Mouse (Mus musculus) gastrocnemius, adult 8-10 months (tissue): ENCODE data around the gene Iqcc. TPM values are rescaled to one million over a fixed set of nuclear protein-coding genes. Genes with fewer than 3 reads are reported as not detected.

Experiments
- DNase-seq, 2 experiments: peaks; one replicate each; pipeline ENCODE4 v3.0.0; 2022; ENCODE audit warnings: low spot score in 2 of 2
- total RNA-seq, 4 experiments: library from RNA; stranded (reverse); gene quantifications; 2 replicates each; pipeline ENCODE4 v1.2.4; 2022

The Iqcc gene
- total RNA-seq, 4 experiments from 2014 or later = 7.3 to 11.4 (median 8.7) TPM

DNA sequence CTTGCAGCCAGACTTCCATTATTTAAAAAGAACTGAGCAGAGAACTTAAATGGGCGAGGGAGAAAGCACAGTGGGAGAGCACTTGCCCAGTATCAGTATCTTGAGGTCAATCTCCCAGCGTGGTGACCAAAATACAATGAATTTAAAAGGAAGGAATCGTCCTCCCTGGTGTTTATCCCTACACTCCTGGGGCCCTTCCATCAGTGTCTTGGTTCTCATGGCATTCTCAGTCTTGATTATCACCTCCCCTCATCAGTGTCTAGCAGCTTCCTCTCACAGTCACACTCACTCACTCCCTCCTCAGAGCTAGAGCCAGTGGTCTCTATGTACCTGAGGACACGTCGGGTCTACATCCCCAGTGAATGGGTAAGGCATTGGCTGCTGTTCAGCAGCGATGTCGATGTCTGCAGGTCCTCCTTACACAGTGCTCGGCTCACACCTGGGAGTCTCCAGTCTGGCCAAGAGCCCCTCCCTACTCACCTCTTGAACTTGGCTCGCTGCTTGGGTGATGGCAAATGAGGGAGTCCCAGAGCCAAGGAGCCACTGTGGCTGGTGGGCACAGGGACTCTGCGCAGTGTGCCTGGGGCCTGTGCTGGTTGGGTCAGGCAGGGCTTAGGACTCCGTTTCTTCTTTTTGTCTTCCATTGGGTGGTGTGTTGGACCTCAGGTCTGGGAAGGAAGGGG, 3.4 kb upstream of the Iqcc start:
- no peak for DNase-seq

- no peak for DNase-seq
Measured at GRCm38 (mm10) chr4:129621283-129621841, 2.5 kb upstream of the Iqcc start.

DNA sequence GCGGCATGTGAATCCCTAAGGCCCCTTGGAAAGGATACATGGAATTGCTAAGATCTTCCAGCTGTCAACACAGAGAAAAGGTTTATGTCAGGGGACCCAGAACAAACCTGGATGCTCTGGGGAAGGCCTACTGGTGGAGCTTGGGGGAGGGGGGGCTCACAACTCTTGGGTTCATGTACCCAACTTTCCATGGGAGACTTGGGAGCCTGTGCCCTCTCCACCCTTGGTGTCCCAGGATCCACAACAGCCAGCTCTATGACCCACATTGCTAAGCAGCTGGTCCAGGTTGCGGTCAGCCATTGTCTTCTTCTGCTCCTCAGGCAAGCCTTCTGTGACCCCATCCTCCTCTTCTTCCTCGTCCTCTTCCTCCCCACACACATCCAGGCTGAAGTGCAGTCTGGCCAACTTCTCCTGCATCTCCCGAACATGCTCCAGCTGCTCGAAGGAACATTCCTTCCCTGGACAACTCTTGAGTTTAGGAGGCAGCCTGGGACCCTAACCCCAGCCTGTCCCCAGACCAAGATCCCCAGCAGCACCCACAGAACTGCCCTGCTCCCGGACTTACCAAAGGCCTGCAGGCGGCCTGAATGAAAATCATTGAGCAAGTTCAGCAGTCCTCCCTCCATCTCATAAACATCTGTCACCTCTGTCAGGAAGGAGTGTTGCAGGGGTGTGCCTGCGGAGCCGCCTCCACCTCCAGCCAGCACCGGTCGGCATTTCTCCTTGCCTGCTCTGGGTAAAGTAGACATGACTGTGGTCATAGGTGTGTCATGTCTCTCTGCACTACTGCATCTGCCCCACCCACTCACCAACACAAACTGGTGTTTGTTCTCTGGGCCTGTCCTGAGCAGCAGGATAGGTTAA, 1.8 kb upstream of the Iqcc start:
- DNase-seq = no peak

GRCm38 (mm10) chr4:129618031-129618430, 868 bp downstream of the Iqcc start:
- no peak for DNase-seq

DNA sequence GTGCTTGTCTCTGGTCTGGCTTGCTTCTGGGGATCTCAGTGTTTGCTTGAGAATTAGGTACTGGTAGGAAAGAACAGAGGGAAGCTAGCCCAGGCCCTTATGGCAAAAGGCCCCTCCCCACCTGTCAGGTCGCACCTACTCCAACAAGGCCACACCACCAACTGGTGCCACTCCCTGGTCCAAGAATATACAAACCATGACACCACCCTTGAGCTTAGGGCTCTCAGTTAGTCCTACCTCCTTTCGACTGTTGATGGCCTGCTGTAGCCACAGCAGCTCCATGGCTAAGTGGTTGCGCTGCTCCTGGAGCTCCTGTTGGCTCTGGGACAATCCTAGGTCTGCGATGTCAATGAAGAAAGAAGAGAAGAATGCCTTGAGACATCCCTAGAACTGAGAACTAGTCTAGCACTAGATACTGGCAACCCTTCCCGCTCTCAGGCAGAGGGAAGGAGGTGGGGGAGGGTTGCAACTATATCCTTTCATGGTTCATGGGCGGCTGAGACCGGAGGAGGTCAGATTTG, 1.7 kb downstream of the Iqcc start:
- DNase-seq = no peak

GRCm38 (mm10) chr4:129616631-129617030, 2.3 kb downstream of the Iqcc start:
- no peak for DNase-seq

- DNase-seq = no peak
Measured at GRCm38 (mm10) chr4:129615801-129616290, 3.1 kb downstream of the Iqcc start.

- no peak for DNase-seq
Measured at GRCm38 (mm10) chr4:129614093-129614492, 4.8 kb downstream of the Iqcc start, which contains the start of gene Dcdc2b. Gene Dcdc2b, minus strand, starts transcription at chr4:129614257.

GRCm38 (mm10) chr4:129610472-129610871, 8.4 kb downstream of the Iqcc start:
- DNase-seq = no peak

- DNase-seq = no peak
Measured at GRCm38 (mm10) chr4:129610026-129610425, 8.9 kb downstream of the Iqcc start.

- no peak for DNase-seq
Measured at GRCm38 (mm10) chr4:129609139-129609631, 9.7 kb downstream of the Iqcc start.

- DNase-seq = peak; percentile 36 to 64
Measured at GRCm38 (mm10) chr4:129608426-129609025, 10.4 kb downstream of the Iqcc start.

DNA sequence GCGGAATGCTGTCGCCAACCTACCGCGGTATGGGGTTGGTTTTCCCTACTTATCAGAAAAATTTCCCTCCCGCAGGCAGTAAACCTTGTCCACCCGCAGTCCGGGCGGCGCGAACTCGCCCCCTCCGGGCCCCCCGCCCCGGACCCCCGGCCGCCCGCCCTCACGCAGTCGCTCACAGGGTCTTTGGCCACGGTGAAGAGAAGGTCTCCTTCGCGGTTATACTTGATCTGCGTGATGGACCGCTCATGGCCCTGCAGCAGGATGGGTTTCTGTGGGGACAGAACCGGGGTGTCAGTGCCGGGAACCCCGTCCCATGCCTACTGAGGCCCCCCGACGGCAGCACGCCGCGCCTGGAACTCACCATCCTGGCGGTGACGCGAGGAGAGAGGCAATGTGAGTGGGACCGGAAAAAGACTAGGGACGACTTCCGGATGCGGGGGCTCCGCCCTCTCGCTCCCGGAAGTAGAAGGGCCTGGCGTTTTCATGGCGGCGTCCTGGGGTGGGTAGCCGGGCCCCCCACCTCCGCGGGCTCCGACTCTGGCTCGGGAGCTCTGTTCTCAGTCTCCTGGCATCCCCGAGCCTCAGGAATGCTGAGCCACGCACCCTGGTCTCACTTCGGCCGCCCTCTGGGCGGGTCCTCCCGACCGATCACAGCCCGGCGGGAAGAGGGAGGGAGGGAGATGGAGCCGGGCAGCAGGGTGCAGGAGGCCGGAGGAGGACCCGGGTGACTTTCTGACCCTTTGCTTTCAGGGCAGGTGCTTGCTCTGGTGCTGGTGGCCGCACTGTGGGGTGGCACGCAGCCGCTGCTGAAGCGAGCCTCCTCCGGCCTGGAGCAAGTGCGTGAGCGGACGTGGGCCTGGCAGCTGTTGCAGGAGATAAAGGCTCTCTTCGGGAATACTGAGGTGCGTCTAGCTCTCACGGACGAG, 18.4 kb downstream of the Iqcc start, which contains the start of the genes Eif3i and Tmem234:
TSS of gene Eif3i (minus strand) at position 416 of the 926 bp plus-strand sequence.
TSS of gene Tmem234 (plus strand) at position 436 of the 926 bp plus-strand sequence.
- peak; percentile 67 to 72 for DNase-seq

DNA sequence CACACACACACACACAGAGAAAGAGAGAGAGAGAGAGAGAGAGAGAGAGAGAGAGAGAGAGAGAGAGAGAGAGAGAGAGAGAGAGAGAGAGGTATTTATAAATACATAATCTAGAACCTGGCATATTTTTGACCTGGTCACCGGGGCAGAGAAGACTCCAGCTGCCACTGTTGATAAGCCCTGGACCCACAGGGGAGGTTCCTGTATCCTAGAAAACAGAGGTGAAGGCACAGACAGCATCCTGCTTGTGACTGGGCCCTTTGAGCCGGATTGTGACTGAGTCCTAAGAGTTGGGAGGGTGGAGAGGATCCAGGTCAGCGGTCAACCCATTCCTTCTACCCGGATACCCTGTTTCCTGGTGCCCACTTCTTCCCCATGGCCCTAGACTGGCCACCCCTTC, 30.0 kb downstream of the Iqcc start:
- DNase-seq = no peak

DNA sequence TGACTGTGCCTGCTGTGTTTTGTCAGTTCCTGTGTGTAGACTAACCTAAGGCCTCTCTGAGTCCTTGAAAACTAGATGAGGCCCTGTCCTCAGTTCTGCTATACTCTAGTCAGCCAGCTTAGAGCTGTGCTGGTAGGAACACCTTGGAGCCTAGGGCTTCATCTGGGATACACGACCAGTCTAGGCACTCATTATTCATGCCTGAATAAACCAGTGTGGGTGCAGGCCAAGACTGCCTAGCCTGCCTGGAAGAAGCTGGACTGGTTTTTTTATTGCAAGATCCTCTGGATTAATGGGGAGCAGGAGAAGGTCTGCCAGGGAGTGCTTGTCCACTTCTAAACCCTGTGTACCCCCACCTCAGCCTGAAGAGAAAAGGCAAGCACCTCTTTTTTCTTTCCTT, 32.0 kb downstream of the Iqcc start:
- DNase-seq = no peak

DNA sequence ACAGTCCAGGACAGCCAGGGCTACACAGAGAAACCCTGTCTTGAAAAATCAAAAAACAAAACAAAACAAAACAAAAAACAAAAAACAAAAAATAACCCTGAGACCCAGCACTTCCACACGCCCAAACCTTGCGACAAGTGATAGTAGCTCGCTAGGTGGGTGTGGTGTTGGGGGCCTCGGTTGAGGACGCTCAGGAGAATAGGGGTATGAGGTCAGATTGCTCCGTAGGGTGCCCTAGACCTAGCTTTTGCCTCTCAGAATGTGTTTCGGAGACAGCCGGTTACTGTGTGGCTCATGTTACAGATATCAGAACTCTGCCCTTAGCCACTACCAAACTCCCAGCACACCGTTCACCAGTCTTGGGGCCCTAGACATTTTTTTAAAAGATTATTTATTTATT, 33.1 kb downstream of the Iqcc start:
- DNase-seq = no peak

DNA sequence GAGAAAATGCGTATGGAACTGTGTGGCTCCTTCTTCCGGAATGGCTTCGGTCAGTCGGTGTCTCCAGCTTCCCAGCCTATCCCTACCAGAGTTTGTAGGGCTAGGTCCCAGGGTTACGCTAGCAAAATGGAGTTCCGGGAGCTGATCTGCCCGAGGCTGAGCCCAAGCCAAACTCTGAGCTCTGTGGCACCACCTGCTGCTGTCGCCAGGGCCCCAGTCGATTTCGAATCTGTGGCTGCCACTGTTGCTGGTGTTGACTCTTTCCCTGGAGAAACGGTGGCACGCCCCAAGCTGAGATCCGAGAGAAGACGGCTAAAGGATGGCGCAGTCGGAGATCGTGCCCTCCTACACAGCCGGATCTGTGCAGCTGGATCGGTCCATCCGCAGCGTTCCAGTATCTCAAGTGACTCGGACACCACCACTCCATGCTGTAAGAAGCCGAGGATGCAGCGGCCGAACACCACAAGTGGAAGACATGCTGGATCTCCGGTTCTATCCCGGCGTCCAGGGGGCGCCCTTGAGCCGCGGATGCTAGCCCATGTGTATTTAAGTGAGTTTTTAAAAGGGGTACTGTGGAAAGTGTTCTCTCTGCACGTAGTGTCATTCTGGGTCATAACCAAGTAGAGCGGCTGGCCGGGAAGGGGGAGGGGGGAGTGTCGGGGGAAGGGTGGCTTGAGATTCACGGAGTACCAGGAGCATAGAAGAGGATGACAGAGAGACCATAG, 33.9 kb downstream of the Iqcc start:
- DNase-seq = peak; percentile 78

DNA sequence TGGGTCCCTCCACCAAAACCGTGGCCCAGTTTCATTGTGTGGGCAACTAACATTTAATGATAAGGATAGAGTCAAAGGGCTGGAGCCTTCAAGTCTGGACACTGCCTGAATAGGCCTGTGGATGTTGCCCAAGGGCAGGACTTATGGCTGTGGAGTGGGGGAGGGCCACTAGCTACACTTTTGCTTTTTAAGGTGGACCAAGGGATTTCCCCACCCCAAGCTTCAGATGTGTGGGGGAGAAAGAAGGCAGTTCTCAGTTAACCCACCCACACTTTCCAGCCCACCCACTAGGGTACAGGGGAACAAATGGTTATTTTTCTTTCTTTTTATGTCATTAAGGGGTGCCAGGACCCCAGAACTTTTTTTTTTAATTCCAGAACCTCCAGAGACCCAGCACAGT, 34.5 kb downstream of the Iqcc start:
- DNase-seq = no peak

DNA sequence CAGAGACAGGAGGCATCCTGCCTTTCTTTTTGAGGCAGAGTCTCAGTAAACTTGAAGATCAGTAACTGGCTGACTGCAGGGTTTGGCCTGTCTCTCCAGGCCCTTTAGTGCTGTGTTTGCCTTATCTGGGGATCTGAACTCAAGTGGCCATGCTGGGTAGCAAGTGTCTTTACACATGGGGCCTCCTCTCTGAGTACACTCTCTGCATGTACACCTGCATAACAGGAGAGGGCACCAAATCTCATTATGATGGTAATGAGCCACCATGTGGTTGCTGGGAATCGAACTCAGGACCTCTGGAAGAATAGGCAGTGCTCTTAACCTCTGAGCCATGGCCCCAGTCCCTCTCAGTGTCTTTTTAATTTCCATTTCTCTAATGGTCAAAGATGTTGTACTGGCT, 36.6 kb downstream of the Iqcc start:
- DNase-seq = no peak
